Mouse (Mus musculus) liver, adult 2 months (tissue): ENCODE measurements around the gene Itprip.

Experiments used
- CTCF ChIP-seq: fragments of 200-500 bp; IDR thresholded peaks from 2 replicates; pipeline ENCODE4 v1.5.1; 2011; ENCODE audit warnings: low read depth, low read length, control low read depth
- POLR2A ChIP-seq: fragments of 200-500 bp; IDR thresholded peaks from 2 replicates; pipeline ENCODE4 v1.6.1; 2011; ENCODE audit warnings: low read length, control low read depth; ENCODE audit not compliant: insufficient read depth; ENCODE audit errors: extremely low read depth

GRCm38 (mm10) chr19:47913344-47913743, 5.8 kb downstream of the Itprip start:
- no peak for TF ChIP-seq CTCF
- TF ChIP-seq POLR2A, result no peak
